Mouse (Mus musculus): Measurements from ENCODE around the gene Rbm17.

GRCm38 (mm10) chr2:11543158-11543557, 60.8 kb downstream of the Rbm17 start:
- TF ChIP-seq CTCF (IDR thresholded peaks at IDR 0.05; ENCODE audit: low read depth) (no peak), EP300 (IDR thresholded peaks at IDR 0.05; ENCODE audit: low read depth) (no peak)
